Mouse (Mus musculus) forebrain, embryonic 10.5 days (tissue): ENCODE data around the gene Ppp2ca. TPM values are rescaled to one million over a fixed set of nuclear protein-coding genes. Genes with fewer than 3 reads are reported as not detected.

Experiments
- DNase-seq: peaks from one replicate; pipeline ENCODE4 v3.0.0-alpha.2; 2017; ENCODE audit warnings: low spot score; ENCODE audit errors: extremely low spot score
- H3K27ac ChIP-seq: fragments of 300-500 bp; sonication (generic); 2 replicates; pipeline ENCODE4 v1.5.1; 2016; ENCODE audit warnings: mild to moderate bottlenecking
- H3K27me3 ChIP-seq: fragments of 300-500 bp; sonication (generic); 2 replicates; pipeline ENCODE4 v1.6.1; 2016; ENCODE audit warnings: mild to moderate bottlenecking; ENCODE audit not compliant: poor library complexity, severe bottlenecking
- H3K36me3 ChIP-seq: fragments of 300-500 bp; sonication (generic); replicated peaks from 2 replicates; pipeline ENCODE4 v1.6.1; 2016; ENCODE audit warnings: mild to moderate bottlenecking, moderate library complexity
- H3K4me1 ChIP-seq: fragments of 300-500 bp; sonication (generic); 2 replicates; pipeline ENCODE4 v1.6.1; 2016
- H3K4me3 ChIP-seq: fragments of 300-500 bp; sonication (generic); 2 replicates; pipeline ENCODE4 v1.5.1; 2016; ENCODE audit warnings: mild to moderate bottlenecking, moderate library complexity
- H3K9me3 ChIP-seq: fragments of 300-500 bp; sonication (generic); 2 replicates; pipeline ENCODE4 v1.6.1; 2016; ENCODE audit warnings: mild to moderate bottlenecking, moderate library complexity
- WGBS: fragments of 180-500 bp; shearing (Covaris S2); methylation state at CpG from one replicate; pipeline ENCODE4 v1.1.7; 2016; 5-methylcytosine and 5-hydroxymethylcytosine counted together
- polyA plus RNA-seq: library from polyadenylated mRNA; unstranded; fragments of >200 nt; fragmentation: Nextera tagmentation; extraction: Ambion mirVana; gene quantifications from 2 replicates; pipeline ENCODE4 v1.2.1, GENCODE M21; 2016

The Ppp2ca gene
- 86.5 and 88.4 TPM in 2 replicates for polyA plus RNA-seq

GRCm38 (mm10) chr11:52098398-52098946 lies at the start of gene Ppp2ca:
Gene Ppp2ca (plus strand): TSS chr11:52098681.
- H3K4me3 ChIP-seq, result peak within 1 kb of the TSS; percentile 83
- peaks cover 33% of the 10 kb centered on the region for H3K4me1 ChIP-seq
- peak; percentile 98 for DNase-seq
- H3K27ac ChIP-seq, result peak within 1 kb of the TSS; percentile 99
- WGBS, result under 1% methylated on average over 53 of the region's 53 CpGs
- no peaks in the 10 kb centered on the region for H3K27me3 ChIP-seq
- H3K36me3 ChIP-seq, result peaks cover 13% of the 10 kb centered on the region
- no peaks in the 10 kb centered on the region for H3K9me3 ChIP-seq

DNA sequence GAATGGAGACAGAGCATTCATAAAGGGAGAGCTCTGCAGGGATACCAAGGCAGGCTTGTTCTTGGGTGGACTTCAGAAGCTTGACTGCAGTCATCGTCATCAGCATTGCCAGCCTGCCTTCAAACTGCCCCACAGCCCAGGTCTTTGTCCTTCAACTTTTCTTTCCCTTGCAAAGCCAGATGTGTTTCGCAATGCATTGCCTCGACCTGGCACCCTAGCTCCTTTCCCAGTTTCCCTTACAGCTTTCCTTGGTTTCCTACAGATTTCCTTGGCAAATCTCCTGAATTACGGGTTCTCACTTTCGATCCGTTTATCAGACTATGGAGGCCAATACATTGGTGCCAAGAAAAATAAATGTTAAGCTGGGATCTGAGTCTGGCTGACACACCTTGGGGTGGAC lies 45.1 kb upstream of the Ppp2ca start:
- no peak for DNase-seq
- no peaks in the 10 kb centered on the region for H3K36me3 ChIP-seq
- H3K4me1 ChIP-seq, result no peaks in the 10 kb centered on the region
- H3K4me3 ChIP-seq, result no peak overlapping the region
- no peaks in the 10 kb centered on the region for H3K27me3 ChIP-seq
- 91% methylated on average over 6 of the region's 6 CpGs for WGBS
- no peaks in the 10 kb centered on the region for H3K9me3 ChIP-seq
- H3K27ac ChIP-seq, result no peak overlapping the region

DNA sequence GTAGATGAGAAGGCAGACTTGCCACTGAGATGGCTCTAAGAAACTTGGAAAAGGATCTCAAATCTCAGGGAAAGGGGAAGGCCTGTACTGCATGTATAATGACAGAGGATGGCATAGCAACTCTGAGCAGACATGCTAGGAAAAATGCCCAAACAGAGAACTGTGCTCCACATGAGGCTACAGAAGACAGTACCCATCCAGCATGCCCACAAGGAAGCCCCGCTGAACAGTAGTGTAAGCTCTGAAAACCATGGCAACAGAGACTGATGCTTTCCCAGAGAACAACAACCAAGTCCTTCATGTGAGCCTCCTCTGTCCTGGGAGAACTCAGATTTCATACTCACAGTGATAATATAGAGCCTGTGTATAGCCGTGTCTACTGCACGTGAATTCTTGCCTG lies 43.8 kb upstream of the Ppp2ca start:
- Histone ChIP-seq H3K9me3 (no peaks in the 10 kb centered on the region), H3K27ac (no peak overlapping the region), H3K4me3 (no peak overlapping the region), H3K4me1 (no peaks in the 10 kb centered on the region), H3K27me3 (no peaks in the 10 kb centered on the region), H3K36me3 (no peaks in the 10 kb centered on the region)
- 89% methylated on average over 3 of the region's 3 CpGs for WGBS
- DNase-seq, result no peak

- H3K27me3 ChIP-seq, result no peaks in the 10 kb centered on the region
- DNase-seq, result no peak
- H3K4me3 ChIP-seq, result no peak overlapping the region
- 89% methylated on average over 5 of the region's 5 CpGs for WGBS
- H3K4me1 ChIP-seq, result no peaks in the 10 kb centered on the region
- H3K36me3 ChIP-seq, result no peaks in the 10 kb centered on the region
- H3K9me3 ChIP-seq, result no peaks in the 10 kb centered on the region
- no peak overlapping the region for H3K27ac ChIP-seq
Measured at GRCm38 (mm10) chr11:52056198-52056597, 42.3 kb upstream of the Ppp2ca start.

- no peaks in the 10 kb centered on the region for H3K27me3 ChIP-seq
- 77% methylated on average over 5 of the region's 5 CpGs for WGBS
- H3K36me3 ChIP-seq, result no peaks in the 10 kb centered on the region
- DNase-seq, result no peak
- no peak overlapping the region for H3K27ac ChIP-seq
- no peaks in the 10 kb centered on the region for H3K9me3 ChIP-seq
- no peak overlapping the region for H3K4me3 ChIP-seq
- no peaks in the 10 kb centered on the region for H3K4me1 ChIP-seq
Measured at GRCm38 (mm10) chr11:52059001-52059400, 39.5 kb upstream of the Ppp2ca start.

DNA sequence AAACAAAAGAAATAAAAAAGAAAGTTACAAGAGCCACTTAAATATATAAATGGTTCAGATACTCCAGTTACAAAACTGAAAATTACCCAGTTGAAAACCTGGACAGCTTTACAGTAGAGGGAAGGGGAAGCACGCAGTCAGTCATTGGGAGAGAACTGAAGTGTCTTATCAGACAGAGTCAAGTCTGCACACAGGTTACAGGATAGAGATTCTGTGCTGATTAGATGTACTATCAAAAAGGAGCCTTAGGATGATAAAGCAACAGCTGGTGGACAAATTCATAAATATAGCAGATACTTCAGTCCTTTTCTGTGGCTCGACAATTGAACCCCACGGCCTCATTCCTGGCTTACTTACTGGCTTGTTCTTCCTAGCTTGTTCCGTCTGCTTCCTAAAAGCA lies 38.2 kb upstream of the Ppp2ca start:
- Histone ChIP-seq H3K4me1 (no peaks in the 10 kb centered on the region), H3K27me3 (no peaks in the 10 kb centered on the region)
- WGBS, result 94% methylated on average over 4 of the region's 4 CpGs

DNA sequence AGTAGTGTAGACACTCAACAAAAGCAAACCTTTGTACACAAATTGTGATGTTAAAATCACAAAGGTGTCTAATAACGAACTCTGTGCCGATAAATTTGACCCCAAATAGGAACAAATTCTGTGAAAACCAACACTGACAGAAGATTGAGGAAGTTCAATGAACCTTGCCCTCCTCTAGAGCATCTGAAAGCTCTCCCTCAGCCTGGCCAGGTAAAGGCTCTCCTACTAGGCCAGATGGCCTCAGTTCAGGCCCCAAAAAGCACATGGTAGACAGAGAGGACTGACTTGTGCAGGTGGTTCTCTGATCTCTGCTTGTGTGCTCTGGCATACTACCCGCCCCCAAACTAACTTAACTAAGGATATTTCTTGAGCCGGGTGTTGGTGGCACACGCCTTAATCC lies 36.1 kb upstream of the Ppp2ca start:
- 93% methylated on average over 5 of the region's 5 CpGs for WGBS
- Histone ChIP-seq H3K27ac (no peak overlapping the region), H3K4me3 (no peak overlapping the region), H3K27me3 (no peaks in the 10 kb centered on the region), H3K4me1 (peaks cover 7% of the 10 kb centered on the region), H3K36me3 (no peaks in the 10 kb centered on the region), H3K9me3 (no peaks in the 10 kb centered on the region)
- no peak for DNase-seq

More for the DNA sequence above, 38.2 kb upstream of the Ppp2ca start:
- Histone ChIP-seq H3K36me3 (no peaks in the 10 kb centered on the region), H3K4me3 (no peak overlapping the region), H3K27ac (no peak overlapping the region), H3K9me3 (no peaks in the 10 kb centered on the region)
- DNase-seq, result no peak

DNA sequence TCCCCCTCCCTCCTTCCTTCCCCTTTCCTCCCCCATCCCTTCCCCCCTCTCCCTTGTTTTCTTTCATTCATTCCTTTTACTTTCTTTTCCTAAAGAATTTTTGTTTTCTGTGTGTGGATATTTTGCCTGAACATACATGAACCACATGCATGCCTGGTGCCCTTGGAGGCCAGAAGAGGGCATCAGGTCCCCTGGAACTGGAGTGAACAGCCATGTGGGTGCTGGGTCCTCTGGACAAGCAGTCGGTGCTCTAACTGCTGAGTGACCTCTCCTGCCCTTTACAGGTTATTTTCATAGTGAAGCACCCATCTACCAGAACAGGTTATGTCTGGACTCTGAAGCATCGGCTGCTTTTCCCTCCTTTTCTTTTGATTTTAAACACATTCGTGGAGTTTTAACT lies 34.1 kb upstream of the Ppp2ca start:
- no peak for DNase-seq
- H3K36me3 ChIP-seq, result no peaks in the 10 kb centered on the region
- H3K4me1 ChIP-seq, result peaks cover 7% of the 10 kb centered on the region

GRCm38 (mm10) chr11:52065841-52066240 lies 32.6 kb upstream of the Ppp2ca start:
- Histone ChIP-seq H3K9me3 (no peaks in the 10 kb centered on the region), H3K4me1 (peaks cover 7% of the 10 kb centered on the region), H3K27ac (peak overlapping the region; percentile 62), H3K36me3 (no peaks in the 10 kb centered on the region), H3K4me3 (no peak overlapping the region), H3K27me3 (no peaks in the 10 kb centered on the region)
- DNase-seq, result no peak
- 12% methylated on average over 5 of the region's 5 CpGs for WGBS

More for the DNA sequence above, 34.1 kb upstream of the Ppp2ca start:
- no peak overlapping the region for H3K27ac ChIP-seq
- 58% methylated on average over 3 of the region's 3 CpGs for WGBS
- no peaks in the 10 kb centered on the region for H3K9me3 ChIP-seq
- no peak overlapping the region for H3K4me3 ChIP-seq
- H3K27me3 ChIP-seq, result no peaks in the 10 kb centered on the region

- H3K27ac ChIP-seq, result no peak overlapping the region
- no peaks in the 10 kb centered on the region for H3K27me3 ChIP-seq
- H3K9me3 ChIP-seq, result no peaks in the 10 kb centered on the region
- 90% methylated on average over 10 of the region's 10 CpGs for WGBS
- no peak for DNase-seq
- no peak overlapping the region for H3K4me3 ChIP-seq
- H3K4me1 ChIP-seq, result peaks cover 7% of the 10 kb centered on the region; the same call in 1 of the 2 replicates
- no peaks in the 10 kb centered on the region for H3K36me3 ChIP-seq
Measured at GRCm38 (mm10) chr11:52071768-52072167, 26.7 kb upstream of the Ppp2ca start.

- H3K36me3 ChIP-seq, result no peaks in the 10 kb centered on the region
- no peak for DNase-seq
- H3K9me3 ChIP-seq, result no peaks in the 10 kb centered on the region
- 85% methylated on average over 8 of the region's 8 CpGs for WGBS
- no peak overlapping the region for H3K4me3 ChIP-seq
- no peaks in the 10 kb centered on the region for H3K27me3 ChIP-seq
- peaks cover 7% of the 10 kb centered on the region; the same call in 1 of the 2 replicates for H3K4me1 ChIP-seq
- no peak overlapping the region for H3K27ac ChIP-seq
Measured at GRCm38 (mm10) chr11:52073528-52074170, 24.8 kb upstream of the Ppp2ca start.

DNA sequence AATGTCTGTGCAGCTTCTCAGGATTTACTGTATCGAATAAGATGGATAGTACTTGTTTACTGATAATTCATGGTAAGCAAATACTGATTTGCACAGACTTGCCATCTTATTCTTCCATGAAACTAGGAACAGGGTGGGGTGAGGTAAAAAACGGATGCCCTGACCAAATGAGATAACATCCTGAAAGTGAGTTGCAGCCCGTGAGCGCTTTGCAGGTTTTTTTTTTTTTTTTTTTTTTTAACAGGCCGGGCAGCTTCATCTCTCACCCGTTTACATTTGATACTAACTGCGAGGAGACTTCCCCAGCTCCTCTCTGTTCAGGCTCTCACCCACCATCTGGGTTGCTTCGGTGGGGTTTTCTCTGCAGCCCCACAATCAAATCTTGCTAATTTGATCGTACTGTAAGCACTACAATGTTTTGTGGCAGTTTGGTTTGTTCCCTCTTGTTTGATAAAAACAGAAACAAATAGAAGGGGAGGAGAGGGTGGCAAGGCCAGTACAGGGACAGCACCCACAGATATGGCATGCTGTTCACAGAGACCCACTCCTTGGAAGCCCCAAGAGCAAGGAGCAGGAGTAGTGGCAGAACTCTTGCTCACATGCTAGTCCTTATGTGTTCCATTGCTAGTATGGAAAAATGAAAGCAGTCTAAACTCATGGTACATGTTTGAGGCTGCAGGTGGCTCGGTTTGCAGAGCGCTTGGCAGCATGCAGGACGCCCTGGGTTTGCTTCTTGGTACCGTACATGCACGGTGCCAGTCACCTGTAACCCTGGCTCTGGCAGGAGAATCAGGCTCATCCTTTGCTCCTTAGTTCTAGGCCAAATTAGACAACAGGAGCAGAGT lies 23.6 kb upstream of the Ppp2ca start:
- Histone ChIP-seq H3K4me1 (peaks cover 8% of the 10 kb centered on the region), H3K27ac (no peak overlapping the region), H3K27me3 (no peaks in the 10 kb centered on the region), H3K9me3 (no peaks in the 10 kb centered on the region), H3K36me3 (no peaks in the 10 kb centered on the region), H3K4me3 (no peak overlapping the region)
- no peak for DNase-seq
- 77% methylated on average over 14 of the region's 14 CpGs for WGBS
